Mouse (Mus musculus): ENCODE measurements around the gene Gpi1.

DNA sequence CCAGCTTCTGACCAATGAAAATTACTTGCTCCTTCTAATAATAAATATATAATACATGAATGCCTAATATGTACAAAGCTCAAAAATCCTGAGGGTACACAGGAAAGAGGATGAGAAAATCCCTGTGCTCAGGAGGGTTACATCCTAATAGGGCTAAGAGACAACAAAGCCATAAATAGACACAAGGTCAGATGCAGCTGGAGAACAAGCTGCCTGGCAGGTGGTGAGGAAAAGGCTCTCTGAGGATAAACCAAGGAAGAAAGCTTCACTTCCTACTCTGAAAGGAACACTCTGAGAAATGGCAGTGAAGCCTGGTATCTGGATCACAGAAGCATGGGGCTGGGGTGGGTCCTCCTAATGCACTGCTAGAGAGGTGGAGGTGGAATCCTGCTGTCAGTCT is 36.3 kb upstream of the Gpi1 start:
- TF ChIP-seq CTCF (IDR thresholded peaks at IDR 0.05; ENCODE audit: low read depth, low read length): no peak
- TF ChIP-seq POLR2A (IDR thresholded peaks at IDR 0.05; ENCODE audit: borderline replicate concordance, low read depth, low read length): no peak
